Mouse (Mus musculus) kidney, postnatal 14 days (tissue): ENCODE data around the gene Magea4.

Experiments
- DNase-seq: peaks from one replicate; pipeline ENCODE4 v3.0.0; 2022; ENCODE audit warnings: mixed read lengths

The Magea4 gene

DNA sequence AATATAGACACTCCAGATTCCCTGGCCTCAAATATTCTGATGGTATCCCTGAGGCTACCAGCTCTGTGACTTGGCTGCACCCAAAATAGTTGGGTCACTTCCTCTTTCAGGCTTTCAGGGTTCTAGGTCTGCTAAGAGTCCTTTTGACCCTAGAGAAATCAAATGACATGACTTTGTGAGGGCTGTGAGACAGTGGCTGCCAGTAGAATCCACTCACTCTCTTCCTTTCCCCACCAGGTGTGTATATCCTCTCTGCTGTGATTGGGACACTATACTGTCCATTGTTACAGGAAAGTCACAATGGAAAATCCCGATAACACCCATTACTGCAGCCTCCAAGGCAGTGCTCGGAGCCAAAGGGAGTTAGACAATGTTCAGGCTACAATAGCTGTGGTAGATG, at the start of gene Magea4:
TSS of gene Magea4 (plus strand) at position 301 of the 400 bp plus-strand sequence.
- no peak for DNase-seq

DNA sequence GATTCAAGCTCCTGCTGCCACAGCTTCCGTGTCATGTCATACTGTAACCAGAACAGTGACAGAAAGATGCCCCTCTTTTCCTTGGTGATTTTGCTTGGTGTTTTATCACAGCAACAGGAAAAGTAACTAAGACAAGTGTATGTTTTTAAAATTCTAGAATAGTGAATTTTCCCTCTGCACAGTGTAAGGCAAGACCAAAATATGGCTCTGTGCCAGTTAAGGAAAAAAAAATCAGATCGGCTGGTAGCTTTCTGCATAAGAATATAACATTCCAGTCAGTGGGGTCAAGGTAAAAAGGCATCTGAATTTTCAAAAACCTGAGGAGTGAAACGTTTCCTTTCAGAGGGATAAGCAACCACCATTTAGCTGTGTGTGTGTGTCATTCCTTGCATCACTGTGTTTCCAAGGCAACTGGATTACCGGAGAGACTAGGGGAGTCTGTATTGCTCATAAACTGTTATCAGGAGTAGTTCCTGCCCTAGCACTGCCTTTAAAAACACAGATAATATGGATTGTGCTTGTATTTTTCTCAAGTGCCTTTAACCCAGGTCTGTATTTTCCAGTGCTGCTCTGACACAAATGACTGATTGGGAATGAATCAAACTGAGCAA, 18.8 kb upstream of the Magea4 start:
- no peak for DNase-seq

- DNase-seq, result no peak
Measured at GRCm38 (mm10) chrX:72270637-72271036, 48.8 kb downstream of the Magea4 start.
